Mouse (Mus musculus) testis, adult 2 months (tissue): ENCODE measurements around the gene Eno2.

Source experiments
- CTCF ChIP-seq: fragments of 200-500 bp; IDR thresholded peaks from 2 replicates; pipeline ENCODE4 v1.5.1; 2012; ENCODE audit warnings: low read depth, mild to moderate bottlenecking, inconsistent platforms, low read length, moderate library complexity; ENCODE audit not compliant: control insufficient read depth, insufficient read depth, insufficient replicate concordance
- POLR2A ChIP-seq: fragments of 200-500 bp; IDR thresholded peaks from 2 replicates; pipeline ENCODE4 v1.6.1; 2012; ENCODE audit warnings: low read depth, mild to moderate bottlenecking, inconsistent platforms, low read length, moderate library complexity; ENCODE audit not compliant: control insufficient read depth

DNA sequence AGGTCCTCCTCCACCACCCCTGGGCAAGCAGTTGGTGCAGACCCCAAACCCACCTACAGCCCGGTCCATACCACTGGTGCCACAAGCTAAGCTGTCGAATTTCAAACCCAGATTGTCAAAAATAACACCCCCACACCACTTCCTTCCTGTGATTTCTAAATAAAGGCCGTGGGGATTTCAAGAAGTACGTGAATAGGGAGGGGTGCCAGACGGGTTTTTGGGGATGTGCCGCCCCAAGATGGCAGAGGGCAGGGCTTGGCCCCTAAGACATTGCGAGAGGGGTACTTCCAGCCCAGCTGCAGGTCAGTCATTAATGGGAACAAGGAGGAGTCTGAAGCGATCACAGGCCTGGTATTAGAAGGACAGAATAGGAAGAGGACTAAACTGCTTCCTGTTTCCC lies 45.9 kb downstream of the Eno2 start:
- no peak for TF ChIP-seq POLR2A
- no peak for TF ChIP-seq CTCF
